Mouse (Mus musculus) neural tube, embryonic 13.5 days (tissue): Measurements from ENCODE around the gene Prkrip1. TPM values are rescaled to one million over a fixed set of nuclear protein-coding genes. Genes with fewer than 3 reads are reported as not detected.
"Not testable (repeated sequence)": the region's sequence is repeated elsewhere in the genome, so short reads cannot be mapped to it uniquely, and the experiment has no call there.

ENCODE experiments used
- ATAC-seq: fragments of 200-750 bp; cut with Nextera tagmentation; 2 replicates; pipeline ENCODE4 v1.8.0; 2017; ENCODE audit warnings: low read depth, mild to moderate bottlenecking, moderate TSS enrichment, moderate library complexity
- H3K27ac ChIP-seq: fragments of 300-500 bp; sonication (generic); replicated peaks from 2 replicates; pipeline ENCODE4 v1.5.1; 2015; ENCODE audit warnings: moderate library complexity, mild to moderate bottlenecking, inconsistent platforms
- H3K27me3 ChIP-seq: fragments of 300-500 bp; sonication (generic); 2 replicates; pipeline ENCODE4 v1.6.1; 2015; ENCODE audit warnings: mild to moderate bottlenecking, inconsistent platforms
- H3K36me3 ChIP-seq: fragments of 300-500 bp; sonication (generic); 2 replicates; pipeline ENCODE4 v1.6.1; 2015; ENCODE audit warnings: mild to moderate bottlenecking, inconsistent platforms
- H3K4me1 ChIP-seq: fragments of 300-500 bp; sonication (generic); replicated peaks from 2 replicates; pipeline ENCODE4 v1.6.1; 2015; ENCODE audit warnings: inconsistent platforms
- H3K4me2 ChIP-seq: fragments of 300-500 bp; sonication (generic); 2 replicates; pipeline ENCODE4 v1.6.1; 2015; ENCODE audit warnings: inconsistent platforms, mild to moderate bottlenecking, moderate library complexity
- H3K4me3 ChIP-seq: fragments of 300-500 bp; sonication (generic); 2 replicates; pipeline ENCODE4 v1.5.1; 2015; ENCODE audit warnings: mild to moderate bottlenecking, inconsistent platforms
- H3K9ac ChIP-seq: fragments of 300-500 bp; sonication (generic); 2 replicates; pipeline ENCODE4 v1.6.1; 2015; ENCODE audit warnings: moderate library complexity, mild to moderate bottlenecking, inconsistent platforms
- H3K9me3 ChIP-seq: fragments of 300-500 bp; sonication (generic); 2 replicates; pipeline ENCODE4 v1.6.1; 2016; ENCODE audit warnings: inconsistent platforms
- whole genome bisulfite sequencing: fragments of 180-500 bp; shearing (Covaris S2); methylation state at CpG from one replicate; pipeline ENCODE4 v1.1.7; 2015; 5-methylcytosine and 5-hydroxymethylcytosine counted together
- polyA plus RNA-seq: library from polyadenylated mRNA; unstranded; fragments of >200 nt; fragmentation: Nextera tagmentation; extraction: Ambion mirVana; gene quantifications from 2 replicates; pipeline ENCODE4 v1.2.1, GENCODE M21; 2015

The Prkrip1 gene
- polyA plus RNA-seq, 1 experiment from 2014 or later, result 69.0 TPM

- H3K9ac ChIP-seq, result no peak overlapping the region
- no peak for ATAC-seq
- no peak overlapping the region for H3K4me3 ChIP-seq
- no peak overlapping the region for H3K4me2 ChIP-seq
- H3K36me3 ChIP-seq, result peaks cover 55% of the 10 kb centered on the region
- H3K27me3 ChIP-seq, result no peaks in the 10 kb centered on the region; the same call in 1 of the 2 replicates
- H3K4me1 ChIP-seq, result peaks cover 34% of the 10 kb centered on the region
- H3K9me3 ChIP-seq, result no peaks in the 10 kb centered on the region
- 53% methylated on average over 4 of the region's 4 CpGs for WGBS
- peak overlapping the region; percentile 11; the same call in 1 of the 2 replicates for H3K27ac ChIP-seq
These were observed 31.7 kb upstream of the Prkrip1 start for GRCm38 (mm10) chr5:136230348-136231035.

GRCm38 (mm10) chr5:136226246-136226876, 27.6 kb upstream of the Prkrip1 start:
- H3K4me1 ChIP-seq, result peaks cover 10% of the 10 kb centered on the region
- 86% methylated on average over 7 of the region's 7 CpGs for WGBS
- H3K36me3 ChIP-seq, result peaks cover 86% of the 10 kb centered on the region

GRCm38 (mm10) chr5:136218585-136218984, 19.8 kb upstream of the Prkrip1 start:
- no peaks in the 10 kb centered on the region for H3K9me3 ChIP-seq
- ATAC-seq, result no peak
- H3K27me3 ChIP-seq, result no peaks in the 10 kb centered on the region
- no peaks in the 10 kb centered on the region for H3K4me1 ChIP-seq
- no peak overlapping the region for H3K27ac ChIP-seq
- H3K36me3 ChIP-seq, result peaks cover 56% of the 10 kb centered on the region
- 84% methylated on average over 12 of the region's 12 CpGs for whole genome bisulfite sequencing
- H3K4me2 ChIP-seq, result no peak overlapping the region
- H3K9ac ChIP-seq, result no peak overlapping the region
- H3K4me3 ChIP-seq, result no peak overlapping the region

More at GRCm38 (mm10) chr5:136226246-136226876, 27.6 kb upstream of the Prkrip1 start:
- no peak overlapping the region for H3K4me2 ChIP-seq
- no peaks in the 10 kb centered on the region for H3K9me3 ChIP-seq
- no peak overlapping the region for H3K4me3 ChIP-seq
- no peak overlapping the region for H3K9ac ChIP-seq
- no peak overlapping the region for H3K27ac ChIP-seq
- ATAC-seq, result no peak
- no peaks in the 10 kb centered on the region for H3K27me3 ChIP-seq

- no peak for ATAC-seq
- H3K9me3 ChIP-seq, result no peaks in the 10 kb centered on the region
- H3K4me1 ChIP-seq, result no peaks in the 10 kb centered on the region
- H3K9ac ChIP-seq, result no peak overlapping the region
- no peaks in the 10 kb centered on the region for H3K27me3 ChIP-seq
- H3K36me3 ChIP-seq, result peaks cover 50% of the 10 kb centered on the region
- H3K4me2 ChIP-seq, result no peak overlapping the region
- no peak overlapping the region for H3K4me3 ChIP-seq
- no peak overlapping the region for H3K27ac ChIP-seq
- 77% methylated on average over 4 of the region's 4 CpGs for WGBS
These were observed 19.2 kb upstream of the Prkrip1 start for GRCm38 (mm10) chr5:136217932-136218381.

GRCm38 (mm10) chr5:136217004-136217665, 18.4 kb upstream of the Prkrip1 start:
- Histone ChIP-seq H3K27ac (0 out of 2 replicates have a peak overlapping the region, but pooled peaks have one; percentile 9), H3K9me3 (no peaks in the 10 kb centered on the region), H3K4me1 (no peaks in the 10 kb centered on the region), H3K9ac (no peak overlapping the region), H3K4me3 (no peak overlapping the region), H3K36me3 (peaks cover 43% of the 10 kb centered on the region), H3K4me2 (no peak overlapping the region), H3K27me3 (no peaks in the 10 kb centered on the region)
- no peak for ATAC-seq
- WGBS, result 84% methylated on average over 18 of the region's 18 CpGs

GRCm38 (mm10) chr5:136215958-136216357, 17.2 kb upstream of the Prkrip1 start:
- Histone ChIP-seq H3K4me3 (no peak overlapping the region), H3K9ac (no peak overlapping the region), H3K27ac (no peak overlapping the region), H3K4me2 (no peak overlapping the region), H3K4me1 (no peaks in the 10 kb centered on the region), H3K9me3 (no peaks in the 10 kb centered on the region), H3K27me3 (no peaks in the 10 kb centered on the region), H3K36me3 (peaks cover 32% of the 10 kb centered on the region)
- 61% methylated on average over 5 of the region's 5 CpGs for WGBS
- peak; percentile 44; the same call in 1 of the 2 replicates for ATAC-seq

- Histone ChIP-seq H3K27ac (no peak overlapping the region), H3K9ac (no peak overlapping the region), H3K4me1 (no peaks in the 10 kb centered on the region), H3K4me3 (no peak overlapping the region), H3K27me3 (no peaks in the 10 kb centered on the region), H3K36me3 (peaks cover 24% of the 10 kb centered on the region), H3K4me2 (no peak overlapping the region), H3K9me3 (no peaks in the 10 kb centered on the region)
- ATAC-seq, result no peak
- 86% methylated on average over 3 of the region's 3 CpGs for WGBS
These were observed 16.4 kb upstream of the Prkrip1 start for GRCm38 (mm10) chr5:136215211-136215610.

- ATAC-seq, result no peak
- Histone ChIP-seq H3K4me2 (no peak overlapping the region), H3K36me3 (peaks cover 9% of the 10 kb centered on the region), H3K27me3 (no peaks in the 10 kb centered on the region), H3K27ac (no peak overlapping the region), H3K4me3 (no peak overlapping the region), H3K9me3 (no peaks in the 10 kb centered on the region), H3K4me1 (no peaks in the 10 kb centered on the region), H3K9ac (no peak overlapping the region)
- WGBS, result 84% methylated on average over 5 of the region's 5 CpGs
These were observed 15.0 kb upstream of the Prkrip1 start for GRCm38 (mm10) chr5:136213716-136214115.

GRCm38 (mm10) chr5:136212716-136213115, 14.0 kb upstream of the Prkrip1 start:
- H3K9ac ChIP-seq, result no peak overlapping the region
- H3K27ac ChIP-seq, result no peak overlapping the region
- H3K4me3 ChIP-seq, result no peak overlapping the region
- no peaks in the 10 kb centered on the region for H3K27me3 ChIP-seq
- no peak for ATAC-seq
- H3K4me2 ChIP-seq, result no peak overlapping the region
- no peaks in the 10 kb centered on the region for H3K4me1 ChIP-seq
- 94% methylated on average over 11 of the region's 11 CpGs for WGBS
- H3K9me3 ChIP-seq, result no peaks in the 10 kb centered on the region
- no peaks in the 10 kb centered on the region for H3K36me3 ChIP-seq

GRCm38 (mm10) chr5:136211341-136212102, 12.8 kb upstream of the Prkrip1 start:
- not testable (repeated sequence) for H3K4me1 ChIP-seq, H3K27me3 ChIP-seq, H3K27ac ChIP-seq, H3K9ac ChIP-seq, H3K9me3 ChIP-seq, H3K4me2 ChIP-seq, H3K4me3 ChIP-seq, ATAC-seq, H3K36me3 ChIP-seq
- 91% methylated on average over 14 of the region's 14 CpGs for WGBS

GRCm38 (mm10) chr5:136210549-136210948, 11.8 kb upstream of the Prkrip1 start:
- no peaks in the 10 kb centered on the region for H3K4me1 ChIP-seq
- no peak overlapping the region for H3K4me3 ChIP-seq
- H3K27ac ChIP-seq, result no peak overlapping the region
- H3K36me3 ChIP-seq, result no peaks in the 10 kb centered on the region
- no peaks in the 10 kb centered on the region for H3K27me3 ChIP-seq
- H3K9ac ChIP-seq, result no peak overlapping the region
- WGBS, result 81% methylated on average over 5 of the region's 5 CpGs
- ATAC-seq, result no peak
- H3K4me2 ChIP-seq, result no peak overlapping the region
- H3K9me3 ChIP-seq, result no peaks in the 10 kb centered on the region

GRCm38 (mm10) chr5:136201832-136202231, 3.1 kb upstream of the Prkrip1 start:
- H3K4me3 ChIP-seq, result no peak overlapping the region
- H3K27me3 ChIP-seq, result no peaks in the 10 kb centered on the region
- 30% methylated on average over 7 of the region's 7 CpGs for WGBS
- H3K36me3 ChIP-seq, result peaks cover 5% of the 10 kb centered on the region
- no peak overlapping the region for H3K9ac ChIP-seq
- H3K27ac ChIP-seq, result no peak overlapping the region
- ATAC-seq, result peak; percentile 28; the same call in 1 of the 2 replicates
- H3K4me2 ChIP-seq, result no peak overlapping the region
- peaks cover 16% of the 10 kb centered on the region for H3K4me1 ChIP-seq
- no peaks in the 10 kb centered on the region for H3K9me3 ChIP-seq
